Mouse (Mus musculus) R1 (cell line): Measurements from ENCODE around the gene Itpr1.

Experiments used
- DNase-seq: peaks from one replicate; pipeline ENCODE4 v3.0.0-alpha.2; 2018; ENCODE audit warnings: low read depth, low spot score

The Itpr1 gene

DNA sequence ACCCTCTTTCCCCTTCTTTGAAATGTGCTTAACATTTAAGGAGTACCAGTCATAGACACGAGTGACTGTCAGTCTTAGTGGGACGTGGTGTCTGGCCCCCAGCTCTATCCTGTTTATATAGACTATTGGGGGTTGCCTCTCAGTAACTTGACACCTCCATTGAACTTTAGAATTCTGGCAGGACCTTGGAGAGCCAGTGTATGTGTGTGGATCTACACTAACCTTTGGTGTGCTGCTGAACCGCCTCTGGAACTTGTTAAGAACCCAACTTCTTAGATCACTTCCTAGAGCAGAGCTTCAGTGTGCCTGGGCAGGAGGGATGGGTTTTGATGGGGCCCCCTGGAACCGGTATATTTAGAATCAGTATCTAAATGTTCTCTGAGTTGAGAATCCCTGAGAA lies 26.2 kb downstream of the Itpr1 start:
- no peak for DNase-seq

DNA sequence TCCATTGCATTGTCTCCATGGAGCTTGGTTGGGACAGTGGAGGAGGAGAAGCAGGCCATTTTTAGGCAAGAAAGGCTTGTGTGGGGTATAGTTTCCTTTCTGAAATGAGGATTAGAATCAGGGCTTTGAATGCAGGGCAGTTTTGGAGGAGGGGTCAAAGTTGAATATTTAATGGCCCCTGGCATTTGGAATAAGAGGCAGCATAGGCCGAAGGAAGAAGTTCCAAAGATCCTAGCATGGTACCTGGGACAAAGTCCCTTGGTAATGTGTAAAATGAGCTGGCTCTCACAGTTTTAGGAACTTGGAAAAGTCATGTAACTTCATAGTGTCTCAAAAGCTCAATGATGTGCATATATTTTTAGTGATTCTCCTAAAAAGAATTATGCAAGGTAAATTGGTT lies 27.1 kb downstream of the Itpr1 start:
- no peak for DNase-seq

- DNase-seq = no peak
These were observed 27.9 kb downstream of the Itpr1 start for GRCm38 (mm10) chr6:108240754-108241153.

DNA sequence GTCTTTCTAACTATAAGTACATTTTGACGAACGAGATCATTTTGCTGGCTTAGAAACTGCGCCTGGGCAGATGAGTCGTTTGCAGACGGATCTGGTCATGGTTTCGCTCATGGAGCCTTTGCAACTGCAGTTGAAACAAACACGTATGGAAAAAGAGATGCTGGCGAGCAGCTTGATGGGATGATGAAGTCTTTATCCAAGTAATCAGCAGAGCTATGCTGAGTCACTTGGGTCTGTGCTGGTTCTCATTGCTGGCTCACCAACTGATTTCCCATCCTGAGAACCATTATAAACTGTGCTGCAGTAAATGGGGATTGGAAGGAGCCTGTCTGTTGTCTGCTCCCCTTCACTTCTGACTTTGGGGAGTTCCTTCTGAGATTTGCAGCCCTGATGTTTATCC lies 31.7 kb downstream of the Itpr1 start:
- no peak for DNase-seq

DNA sequence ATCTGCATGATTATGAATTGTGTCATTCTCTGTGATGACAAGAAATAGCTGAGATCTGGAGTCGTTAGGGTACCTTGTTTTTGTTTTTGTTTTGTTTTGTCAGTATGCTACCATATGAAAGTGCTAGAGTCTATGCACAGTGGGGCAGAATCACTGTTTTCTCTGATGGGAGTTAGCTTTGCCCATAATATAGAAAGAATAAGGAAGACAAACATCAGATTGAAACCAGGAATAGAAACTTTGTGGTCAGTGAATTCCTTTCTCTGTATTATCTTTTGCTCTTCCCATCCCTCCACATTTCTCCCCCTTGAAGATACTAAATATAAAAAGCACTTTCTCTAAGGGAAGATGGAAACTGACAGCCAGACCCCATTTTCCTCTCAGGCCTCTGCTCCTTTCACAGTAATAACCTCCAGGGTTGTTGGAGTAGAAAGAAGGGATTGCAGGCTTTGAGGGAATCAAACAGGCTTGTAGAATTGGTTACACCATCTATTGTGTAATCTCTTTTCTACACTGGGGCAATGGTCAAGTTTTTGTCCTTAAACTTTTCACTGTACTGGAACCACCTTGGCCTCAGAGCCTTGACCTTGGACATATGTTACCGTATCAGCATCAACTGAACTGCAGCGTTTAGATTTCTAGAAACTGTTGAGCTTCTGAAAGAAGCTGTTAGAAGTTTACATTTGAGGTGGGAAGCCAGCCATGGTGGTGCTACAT lies 33.6 kb downstream of the Itpr1 start:
- no peak for DNase-seq

GRCm38 (mm10) chr6:108247211-108247610 lies 34.3 kb downstream of the Itpr1 start:
- DNase-seq = no peak

GRCm38 (mm10) chr6:108248519-108248918 lies 35.6 kb downstream of the Itpr1 start:
- no peak for DNase-seq

DNA sequence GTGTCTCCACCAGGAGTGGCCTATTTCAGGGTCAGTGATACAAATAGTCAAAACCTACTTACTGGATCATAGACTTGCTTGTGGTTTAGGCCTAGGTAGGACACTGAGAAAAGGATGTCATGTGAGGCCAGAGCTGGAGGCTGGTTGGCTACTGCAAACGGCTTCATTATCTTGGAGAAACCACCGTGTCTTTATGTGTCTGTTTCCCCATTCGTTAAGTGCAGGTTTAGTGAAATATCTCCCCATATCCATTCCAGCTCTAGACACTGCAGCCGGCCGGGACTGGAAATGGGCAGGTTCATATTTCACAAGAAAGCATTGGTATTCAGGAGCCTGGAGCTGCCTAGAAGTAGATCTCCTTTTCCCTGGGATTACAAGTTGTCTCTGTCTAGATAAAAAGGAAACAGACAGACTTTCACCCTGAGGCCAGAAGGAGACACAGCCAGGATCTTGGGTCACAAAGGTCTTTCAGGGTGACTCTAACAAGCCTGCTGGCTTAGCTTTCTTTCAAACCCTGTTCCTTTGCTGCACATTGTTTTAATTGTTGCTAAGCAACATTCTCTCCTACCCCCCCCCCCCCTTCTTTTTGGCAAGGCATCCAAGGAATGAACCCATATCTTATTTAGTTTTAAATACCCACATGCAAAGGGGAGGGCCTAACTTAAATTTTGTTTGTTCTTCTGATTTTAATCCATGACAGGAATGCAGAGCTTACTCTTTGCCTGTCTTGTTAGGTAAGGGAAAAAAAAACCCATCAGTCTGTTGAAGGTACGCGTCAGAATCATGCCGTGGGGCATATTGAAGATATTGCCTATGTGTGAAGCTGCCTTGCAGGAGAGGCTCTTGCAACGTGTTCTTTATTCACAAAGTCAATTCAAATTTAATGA lies 36.4 kb downstream of the Itpr1 start:
- peak; percentile 46 for DNase-seq

DNA sequence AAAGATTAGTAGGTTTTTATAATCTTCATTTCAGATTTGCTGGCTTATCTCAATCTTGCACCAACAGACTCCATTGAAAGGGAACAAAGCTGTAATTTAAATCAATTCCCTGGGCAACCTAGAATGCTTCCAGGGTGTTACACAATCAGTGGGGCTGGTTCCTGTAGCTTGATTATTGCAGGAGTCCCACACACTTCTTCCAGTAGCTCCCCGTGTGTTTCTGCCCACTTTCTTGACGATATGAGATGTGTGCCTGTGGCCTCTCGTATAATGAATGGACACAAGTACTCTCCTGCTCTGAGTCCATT lies 37.0 kb downstream of the Itpr1 start:
- no peak for DNase-seq

DNA sequence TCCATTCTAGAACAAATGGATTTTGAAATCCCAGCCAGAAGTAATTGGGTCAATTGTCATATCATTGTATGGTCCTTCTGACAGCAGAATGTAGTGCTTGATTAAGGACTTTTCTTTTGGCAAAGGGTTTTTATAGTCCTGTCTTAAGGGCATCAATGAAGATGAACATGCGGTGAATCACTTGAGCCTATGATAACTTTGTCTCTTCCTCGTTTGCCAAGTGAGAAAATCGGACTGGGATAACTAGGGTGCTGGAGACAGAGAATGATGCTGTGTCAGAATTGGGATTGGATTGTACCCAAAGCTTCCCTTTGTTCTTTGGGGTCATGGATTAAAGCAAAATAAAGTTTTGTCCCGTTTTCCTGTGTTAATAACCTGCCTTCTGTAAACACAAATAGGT lies 37.5 kb downstream of the Itpr1 start:
- no peak for DNase-seq

DNA sequence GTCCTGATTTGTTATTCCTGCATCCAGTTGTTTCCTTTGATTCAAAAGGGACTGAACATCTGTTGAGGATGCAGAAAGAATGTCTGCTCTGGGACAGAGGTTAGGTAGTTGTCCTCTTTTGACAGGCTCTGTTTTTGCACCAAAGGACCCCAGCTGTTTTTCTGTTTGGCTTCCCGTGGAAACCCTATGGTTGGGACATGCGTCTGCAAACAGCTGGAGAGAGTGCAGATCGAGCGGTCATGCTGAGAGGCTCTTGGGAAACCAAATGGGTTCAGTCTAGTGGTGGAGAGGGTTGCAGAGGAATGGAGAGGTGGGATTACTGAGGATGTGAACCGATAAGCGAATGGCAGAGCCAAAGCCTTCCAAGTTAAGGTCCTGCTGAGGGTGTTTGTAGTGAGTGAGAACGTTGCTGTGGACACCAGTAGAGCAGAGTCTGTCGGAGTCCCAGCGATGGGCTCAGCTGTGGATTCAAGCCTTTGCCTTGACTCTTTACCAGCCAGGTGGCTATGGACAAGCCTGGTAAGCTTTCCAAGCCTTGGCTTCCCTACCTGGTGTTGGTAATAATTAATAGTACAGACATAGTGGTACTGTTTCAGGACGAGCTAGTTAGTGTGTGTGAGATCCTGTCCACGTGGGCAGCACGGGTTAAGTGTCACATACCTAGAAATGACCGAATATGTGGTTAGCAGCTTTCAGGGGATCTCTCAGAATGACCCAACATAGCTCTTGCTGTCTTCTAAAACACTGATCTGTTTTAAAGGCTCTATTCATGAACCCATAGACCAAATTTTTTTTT lies 39.9 kb downstream of the Itpr1 start:
- DNase-seq = peak; percentile 50

DNA sequence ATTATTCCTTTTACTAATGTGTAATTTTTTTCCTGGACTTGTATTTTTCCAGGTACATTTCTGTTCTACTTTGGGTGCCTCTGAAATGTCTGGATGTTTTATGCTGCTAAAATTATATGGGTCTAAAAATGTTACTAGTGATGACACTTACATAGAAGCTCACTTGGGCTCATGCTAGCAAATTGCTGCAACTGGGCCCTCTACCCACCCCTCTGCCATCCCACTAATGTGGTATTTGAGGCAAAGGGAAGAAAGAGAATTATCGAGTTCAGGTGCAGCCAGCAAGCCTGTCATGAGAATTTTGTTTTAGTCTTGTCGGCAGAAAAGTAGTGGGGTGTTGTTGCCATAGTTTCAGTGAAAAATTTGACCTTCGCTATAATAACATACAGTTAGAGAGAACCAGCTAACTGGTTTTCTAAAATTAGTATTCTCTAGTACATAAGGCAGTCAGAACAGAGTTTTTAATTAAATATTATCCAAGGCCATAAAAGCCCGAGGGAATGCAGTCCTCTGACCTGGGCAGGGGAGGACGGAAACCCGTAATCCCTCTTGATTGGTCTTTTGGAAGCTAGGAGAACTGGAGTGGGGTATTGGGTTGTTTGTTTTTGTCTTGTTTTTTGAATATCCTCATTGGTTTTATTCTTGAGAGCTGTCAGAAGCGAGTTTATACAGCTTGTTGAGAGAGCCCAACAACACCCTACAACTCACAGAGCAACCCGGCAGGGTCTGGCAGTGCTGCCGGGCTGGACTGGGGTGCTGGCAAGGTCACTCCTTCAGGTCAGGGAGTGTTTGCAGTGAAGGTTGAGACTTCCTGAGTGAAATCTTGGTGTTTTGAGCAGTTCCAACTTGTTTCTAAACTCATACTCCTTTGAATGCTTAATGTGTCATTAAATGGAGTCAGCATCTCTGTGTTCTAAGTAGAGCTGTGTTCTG lies 41.5 kb downstream of the Itpr1 start:
- DNase-seq = no peak

DNA sequence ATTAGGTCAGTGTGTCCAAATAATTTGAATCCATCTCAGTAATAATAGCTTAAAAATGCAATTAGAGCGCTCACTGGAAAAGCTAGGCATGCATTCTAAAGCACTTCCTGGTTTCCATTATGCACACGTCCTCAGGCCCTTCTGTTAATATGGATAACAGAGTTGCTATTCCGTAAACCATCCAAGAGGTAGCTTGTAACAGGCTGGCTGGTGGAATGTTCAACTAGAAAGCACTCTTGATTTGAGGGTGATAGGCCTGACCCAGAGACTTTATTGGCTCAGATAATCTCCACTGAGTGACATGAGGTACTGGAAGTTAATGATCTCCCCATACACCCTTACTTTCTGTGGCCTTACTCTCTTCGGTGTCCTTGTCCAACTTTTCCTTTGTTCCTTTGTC lies 43.0 kb downstream of the Itpr1 start:
- DNase-seq = peak; percentile 45

DNA sequence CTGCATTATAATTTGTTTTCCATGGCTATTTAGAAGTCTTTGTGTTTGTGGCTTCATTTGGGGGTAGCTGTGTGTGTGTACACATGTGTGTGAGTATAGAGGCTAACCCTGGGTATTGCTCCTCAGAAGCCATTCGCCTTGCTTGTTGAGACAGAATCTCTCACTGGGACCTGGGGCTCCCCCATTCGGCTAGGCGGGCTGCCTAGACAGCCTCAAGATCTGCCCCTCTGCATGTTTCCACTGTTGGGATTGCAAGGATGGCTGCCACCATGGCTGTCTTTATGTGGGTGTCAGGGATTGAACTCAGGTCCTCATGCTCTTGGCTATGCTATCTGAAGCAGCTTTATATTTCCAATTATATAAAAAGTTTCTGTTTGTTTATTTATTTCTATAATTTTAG lies 44.3 kb downstream of the Itpr1 start:
- DNase-seq = no peak

- peak; percentile 90 for DNase-seq
These were observed 45.7 kb downstream of the Itpr1 start for GRCm38 (mm10) chr6:108258631-108259030.

DNA sequence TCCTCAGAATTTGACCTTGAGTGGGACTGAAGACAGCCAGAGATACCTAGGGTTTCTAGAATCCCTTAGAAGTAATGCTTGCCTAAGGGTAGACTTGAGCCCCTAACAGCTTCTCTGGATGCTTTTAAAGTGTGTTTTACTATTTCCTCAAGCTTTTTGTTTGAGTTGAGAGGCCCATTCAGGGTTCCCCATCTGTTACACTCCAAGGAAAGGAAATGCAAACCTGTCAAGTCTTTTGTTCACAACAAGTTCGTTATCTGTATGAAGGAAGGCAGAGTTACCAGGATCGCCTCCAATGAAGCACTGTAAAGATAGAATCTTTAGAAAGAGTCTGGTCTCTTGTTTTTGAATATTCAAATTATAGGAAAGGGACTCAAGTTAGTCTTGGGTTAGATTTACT lies 46.8 kb downstream of the Itpr1 start:
- DNase-seq = peak; percentile 83

DNA sequence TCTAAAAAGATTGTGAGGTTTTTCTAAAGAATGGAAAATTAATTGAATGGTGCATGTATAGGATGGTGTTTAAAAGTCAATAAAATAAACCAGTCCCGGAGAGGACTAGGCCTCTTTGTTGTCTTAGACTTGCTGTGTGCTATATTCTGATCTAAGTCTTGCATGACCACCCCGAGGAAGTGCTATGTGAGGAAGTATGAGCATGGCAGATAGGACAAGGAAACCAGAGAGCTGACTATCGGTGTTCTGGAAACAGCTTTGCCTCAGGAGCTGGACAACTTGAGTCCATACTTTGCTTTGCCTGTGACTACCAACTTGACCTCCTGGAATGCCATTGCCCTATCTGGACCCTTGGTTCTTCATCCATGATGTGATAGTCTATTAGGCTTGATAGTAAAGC lies 48.6 kb downstream of the Itpr1 start:
- DNase-seq = no peak

GRCm38 (mm10) chr6:108264164-108264563 lies 51.3 kb downstream of the Itpr1 start:
- DNase-seq = no peak

GRCm38 (mm10) chr6:108273451-108273850 lies 60.6 kb downstream of the Itpr1 start:
- DNase-seq = peak; percentile 37

- no peak for DNase-seq
These were observed 61.6 kb downstream of the Itpr1 start for GRCm38 (mm10) chr6:108274364-108275084.
